Mouse (Mus musculus) granulocyte monocyte progenitor cell, adult 5-6 weeks (primary cell): ENCODE results near the gene Hspb6. TPM values are rescaled to one million over a fixed set of nuclear protein-coding genes. Genes with fewer than 3 reads are reported as not detected.

Experiments
- ATAC-seq: replicated peaks from 2 replicates; pipeline ENCODE4 v1.8.0; 2016; ENCODE audit warnings: mild to moderate bottlenecking, moderate TSS enrichment, inconsistent platforms; ENCODE audit not compliant: poor library complexity, severe bottlenecking
- total RNA-seq, 2 experiments: library from RNA; stranded (forward) in 1 of 2; stranded (reverse) in 1 of 2; fragments of 200-712, 200-1000 nt in 1 of 2; fragments of >200 nt in 1 of 2; fragmentation: Nextera tagmentation in 1 of 2; gene quantifications; 2 replicates each; pipeline ENCODE4 v1.2.3; 2014 to 2017

Hspb6 gene
- total RNA-seq (2014; fragmentation: Nextera tagmentation), result 3.8 and 14.9 TPM in 2 replicates
- 3.6 and 3.9 TPM in 2 replicates for total RNA-seq (2017)

GRCm38 (mm10) chr7:30552102-30553020 lies at the start of gene Hspb6, which contains the start of gene Proser3:
Hspb6 (plus strand) TSS chr7:30552178.
Proser3 (minus strand) TSS chr7:30552299.
- ATAC-seq, result peak; percentile 86

- ATAC-seq, result peak; percentile 40; the same call in 1 of the 2 replicates
These were observed 43.9 kb upstream of the Hspb6 start for GRCm38 (mm10) chr7:30508061-30508460.

GRCm38 (mm10) chr7:30515003-30515760 lies 36.8 kb upstream of the Hspb6 start:
- no peak for ATAC-seq

- peak; percentile 14; the same call in 1 of the 2 replicates for ATAC-seq
These were observed 33.7 kb upstream of the Hspb6 start for GRCm38 (mm10) chr7:30518325-30518724.

- no peak for ATAC-seq
These were observed 31.6 kb upstream of the Hspb6 start for GRCm38 (mm10) chr7:30520396-30520795.

GRCm38 (mm10) chr7:30520856-30521255 lies 31.1 kb upstream of the Hspb6 start:
- ATAC-seq, result no peak

GRCm38 (mm10) chr7:30522871-30523270 lies 29.1 kb upstream of the Hspb6 start:
- no peak for ATAC-seq

GRCm38 (mm10) chr7:30524487-30524886 lies 27.5 kb upstream of the Hspb6 start:
- ATAC-seq, result no peak

- no peak for ATAC-seq
These were observed 26.0 kb upstream of the Hspb6 start for GRCm38 (mm10) chr7:30525954-30526353.

- no peak for ATAC-seq
These were observed 25.6 kb upstream of the Hspb6 start for GRCm38 (mm10) chr7:30526399-30526798.

GRCm38 (mm10) chr7:30526981-30527380 lies 25.0 kb upstream of the Hspb6 start:
- ATAC-seq, result no peak; the same call in 1 of the 2 replicates

GRCm38 (mm10) chr7:30531291-30531815 lies 20.6 kb upstream of the Hspb6 start:
- no peak for ATAC-seq

GRCm38 (mm10) chr7:30532931-30533330 lies 19.0 kb upstream of the Hspb6 start:
- ATAC-seq, result no peak

GRCm38 (mm10) chr7:30533941-30534632 lies 17.9 kb upstream of the Hspb6 start:
- ATAC-seq, result no peak

- peak; percentile 90 for ATAC-seq
These were observed 17.1 kb upstream of the Hspb6 start, which contains the start of gene Arhgap33 for GRCm38 (mm10) chr7:30534633-30535577. Arhgap33 (minus strand) TSS chr7:30535060.

- no peak for ATAC-seq
These were observed 11.4 kb upstream of the Hspb6 start for GRCm38 (mm10) chr7:30540572-30540971.

- ATAC-seq, result no peak
These were observed 7.7 kb upstream of the Hspb6 start for GRCm38 (mm10) chr7:30544327-30544726.

- ATAC-seq, result no peak
These were observed 2.1 kb upstream of the Hspb6 start for GRCm38 (mm10) chr7:30549880-30550279.

GRCm38 (mm10) chr7:30550603-30551002 lies 1.4 kb upstream of the Hspb6 start:
- ATAC-seq, result no peak
